Mouse (Mus musculus): Measurements from ENCODE around the gene Rela. TPM values are rescaled to one million over a fixed set of nuclear protein-coding genes. Genes with fewer than 3 reads are reported as not detected.

Rela gene
- polyA plus RNA-seq (2015; fragmentation: Nextera tagmentation; extraction: Ambion mirVana), result 31.6 and 39.2 TPM in 2 replicates

DNA sequence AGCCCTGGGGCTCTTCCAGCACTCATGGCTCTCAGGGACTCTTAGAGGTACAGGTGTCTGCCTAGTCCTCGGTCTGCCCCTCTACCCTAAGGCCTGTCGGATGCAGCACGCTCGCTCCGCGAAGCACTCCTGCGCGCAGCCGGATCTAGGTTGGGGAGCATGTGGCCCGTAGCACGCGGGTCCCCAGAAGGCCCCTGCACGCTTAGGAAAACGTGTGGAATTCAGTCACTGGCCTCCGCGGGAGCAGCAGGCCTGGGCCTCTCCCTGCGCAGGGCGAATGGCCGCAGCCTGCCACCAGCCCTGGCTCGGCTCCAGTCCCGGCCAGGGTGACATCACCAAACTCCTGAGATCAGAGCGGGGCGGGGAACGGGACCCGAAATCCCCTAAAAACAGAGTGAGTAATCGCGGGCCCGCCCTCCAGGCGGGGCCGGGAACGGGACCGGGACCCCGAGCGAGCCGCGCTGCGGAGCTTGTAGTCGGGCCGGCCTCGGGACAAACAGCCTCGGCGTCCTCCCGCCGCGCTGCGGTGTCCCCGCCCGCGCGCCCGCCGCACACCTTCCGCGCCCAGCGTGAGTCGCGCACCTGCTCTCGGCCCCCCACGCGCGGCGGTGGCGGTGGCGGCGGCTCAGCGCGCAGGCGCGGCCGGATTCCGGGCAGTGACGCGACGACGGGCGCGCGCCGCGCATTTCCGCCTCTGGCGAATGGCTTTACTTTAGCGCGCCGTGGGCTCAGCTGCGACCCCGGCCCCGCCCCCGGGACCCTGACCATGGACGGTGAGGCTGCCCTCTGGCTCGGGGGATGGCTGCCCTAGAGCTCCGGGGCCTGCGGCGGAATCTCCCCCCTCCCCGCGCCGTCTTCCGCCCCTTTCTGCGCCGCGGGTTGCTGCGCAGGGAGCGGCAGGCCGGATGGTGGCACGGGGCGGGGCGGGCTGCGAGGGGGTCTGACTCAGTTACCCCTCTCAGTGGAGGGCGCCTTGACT is at the start of gene Rela:
TSS of gene Rela (plus strand) at position 415 of the 979 bp plus-strand sequence.
- WGBS, result under 1% methylated on average over 88 of the region's 109 CpGs
- no peaks in the 10 kb centered on the region for H3K27me3 ChIP-seq (replicated peaks)
- H3K9ac ChIP-seq (replicated peaks), result peak within 1 kb of the TSS; percentile 88
- H3K4me2 ChIP-seq, result peak within 1 kb of the TSS; percentile 91
- ATAC-seq (ENCODE audit: low FRiP score), result peak; percentile 89
- no peaks in the 10 kb centered on the region for H3K9me3 ChIP-seq (replicated peaks)
- peak within 1 kb of the TSS; percentile 89 for H3K4me3 ChIP-seq (replicated peaks)
- peaks cover 29% of the 10 kb centered on the region for H3K36me3 ChIP-seq
- peak within 1 kb of the TSS; percentile 92 for H3K27ac ChIP-seq (replicated peaks)
- peaks cover 32% of the 10 kb centered on the region for H3K4me1 ChIP-seq

DNA sequence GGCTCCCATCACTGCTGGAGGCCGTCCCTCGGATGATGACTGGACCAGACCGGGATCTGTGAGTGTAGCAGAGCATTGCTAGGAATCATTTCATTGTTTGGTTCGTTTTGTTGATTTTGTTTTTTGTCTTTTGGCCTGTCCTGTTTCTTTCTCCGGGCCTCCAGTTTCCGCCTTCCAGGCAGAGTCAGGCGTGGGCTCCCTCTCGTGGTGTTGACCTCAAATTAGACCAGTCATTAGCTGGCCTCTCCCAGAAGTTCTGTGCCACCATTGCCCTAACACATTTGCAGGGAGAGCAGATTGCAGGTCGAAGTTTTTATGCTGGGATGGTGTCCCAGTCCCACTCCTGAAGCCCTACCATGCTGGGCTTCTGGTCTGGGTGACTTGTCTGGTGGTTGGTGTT is 48.1 kb upstream of the Rela start:
- ATAC-seq (ENCODE audit: low FRiP score), result no peak
- H3K9ac ChIP-seq (replicated peaks), result no peak overlapping the region
- H3K4me2 ChIP-seq, result no peak overlapping the region
- H3K4me1 ChIP-seq, result no peaks in the 10 kb centered on the region
- 67% methylated on average over 9 of the region's 9 CpGs for WGBS
- no peak overlapping the region for H3K27ac ChIP-seq (replicated peaks)
- no peaks in the 10 kb centered on the region for H3K9me3 ChIP-seq (replicated peaks)
- H3K27me3 ChIP-seq (replicated peaks), result no peaks in the 10 kb centered on the region
- H3K36me3 ChIP-seq, result no peaks in the 10 kb centered on the region
- no peak overlapping the region for H3K4me3 ChIP-seq (replicated peaks)

DNA sequence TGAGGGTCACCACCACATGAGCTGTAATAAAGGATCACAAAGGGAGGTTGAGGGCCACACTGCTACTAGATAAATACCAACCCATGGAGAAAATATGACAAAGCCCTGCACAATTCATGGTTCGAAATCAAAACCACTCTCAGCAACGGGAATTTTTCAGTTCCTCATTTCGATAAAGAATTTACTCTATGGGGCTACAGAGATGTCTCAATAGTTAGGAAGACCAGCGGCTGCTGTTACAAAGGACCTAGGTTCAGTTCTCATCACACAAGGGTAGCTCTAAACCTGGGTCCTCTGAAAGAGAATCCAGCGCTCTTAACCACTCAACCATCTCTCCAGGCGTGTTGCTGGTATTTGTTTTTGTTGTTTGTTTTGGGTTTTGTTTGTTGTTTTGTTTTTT is 45.4 kb upstream of the Rela start:
- Histone ChIP-seq H3K4me1 (no peaks in the 10 kb centered on the region), H3K9ac (replicated peaks) (no peak overlapping the region), H3K36me3 (no peaks in the 10 kb centered on the region), H3K4me3 (replicated peaks) (no peak overlapping the region), H3K27me3 (replicated peaks) (no peaks in the 10 kb centered on the region), H3K4me2 (no peak overlapping the region), H3K9me3 (replicated peaks) (no peaks in the 10 kb centered on the region), H3K27ac (replicated peaks) (no peak overlapping the region)
- 91% methylated on average over 6 of the region's 6 CpGs for WGBS
- ATAC-seq (ENCODE audit: low FRiP score), result no peak

DNA sequence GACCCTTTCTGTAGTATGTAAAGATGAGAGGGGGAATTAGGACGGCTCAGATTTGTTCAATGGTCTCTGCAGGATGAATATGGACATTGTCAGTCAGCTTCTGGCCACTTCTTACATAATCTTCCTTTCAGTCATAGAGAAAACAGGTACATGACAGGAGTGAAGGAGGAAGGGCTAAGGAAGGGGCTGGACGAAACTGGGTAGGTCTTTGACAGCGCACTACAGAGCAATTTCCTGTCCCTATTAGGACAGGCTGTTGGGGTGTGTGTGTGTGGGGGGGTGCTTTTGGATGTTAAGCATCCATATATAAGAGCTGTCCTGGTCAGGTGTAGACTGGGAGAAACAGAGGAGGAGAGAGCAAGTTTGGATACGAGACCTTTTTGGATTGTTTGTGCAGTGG is 38.1 kb upstream of the Rela start:
- no peak overlapping the region for H3K4me3 ChIP-seq (replicated peaks)
- 82% methylated on average over 4 of the region's 4 CpGs for WGBS
- no peak overlapping the region for H3K9ac ChIP-seq (replicated peaks)
- H3K27me3 ChIP-seq (replicated peaks), result no peaks in the 10 kb centered on the region
- peaks cover 13% of the 10 kb centered on the region for H3K36me3 ChIP-seq
- H3K4me1 ChIP-seq, result peaks cover 30% of the 10 kb centered on the region
- ATAC-seq (ENCODE audit: low FRiP score), result no peak
- no peak overlapping the region for H3K27ac ChIP-seq (replicated peaks)
- no peak overlapping the region for H3K4me2 ChIP-seq
- no peaks in the 10 kb centered on the region for H3K9me3 ChIP-seq (replicated peaks)

DNA sequence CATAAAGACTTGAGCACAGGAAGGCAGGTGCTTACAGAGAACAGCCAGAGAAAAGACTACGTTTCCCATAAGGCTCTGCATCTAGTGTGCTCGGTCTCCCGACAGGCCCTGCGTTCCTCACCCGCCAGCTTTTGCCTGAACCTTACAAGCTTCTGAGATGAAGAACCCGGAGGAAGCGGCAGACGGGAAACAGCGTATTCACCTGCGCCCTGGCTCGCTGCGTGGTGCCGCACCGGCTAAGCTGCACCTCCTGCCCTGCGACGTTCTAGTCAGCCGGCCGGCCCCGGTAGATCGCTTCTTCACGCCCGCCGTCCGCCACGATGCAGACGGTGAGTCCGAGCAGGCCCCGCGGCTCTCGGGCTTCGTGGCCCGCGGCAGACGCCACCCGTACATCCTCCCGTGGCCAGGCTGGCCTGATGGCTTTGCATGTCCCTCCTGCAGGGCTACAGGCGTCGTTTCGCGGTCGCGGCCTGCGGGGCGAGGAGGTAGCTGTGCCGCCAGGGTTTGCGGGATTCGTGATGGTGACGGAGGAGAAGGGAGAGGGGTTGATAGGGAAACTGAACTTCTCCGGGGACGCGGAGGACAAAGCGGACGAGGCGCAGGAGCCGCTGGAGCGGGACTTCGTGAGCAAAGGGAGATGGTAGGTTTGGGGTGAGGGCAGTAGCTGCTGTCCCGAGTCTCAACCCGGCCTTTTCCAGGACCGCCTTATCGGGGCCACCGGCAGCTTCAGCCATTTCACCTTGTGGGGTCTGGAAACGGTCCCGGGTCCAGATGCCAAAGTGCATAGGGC is 35.3 kb upstream of the Rela start, which contains the start of gene Rnaseh2c:
TSS of gene Rnaseh2c (plus strand) at position 122 of the 790 bp plus-strand sequence.
- WGBS, result under 1% methylated on average over 64 of the region's 64 CpGs

DNA sequence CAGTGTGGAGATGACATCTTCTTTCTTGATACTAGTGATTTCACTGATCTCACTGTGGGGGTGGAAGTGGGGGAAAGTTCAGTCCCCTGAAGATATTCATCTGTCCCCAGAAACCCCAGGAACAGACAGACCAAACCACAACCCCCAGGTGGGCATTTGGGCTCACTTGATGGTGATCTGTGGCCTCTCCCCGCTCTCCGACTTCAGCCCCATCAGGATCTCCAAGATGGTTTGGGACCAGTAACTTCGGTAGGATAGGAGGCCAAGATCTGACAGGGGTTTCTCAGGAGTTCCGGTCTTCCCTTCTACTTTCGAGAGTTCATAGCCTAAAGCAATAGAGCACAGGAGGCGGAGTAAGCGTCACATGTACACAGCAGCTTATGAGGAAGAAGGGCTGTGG is 33.6 kb upstream of the Rela start:
- peaks cover 48% of the 10 kb centered on the region for H3K4me1 ChIP-seq
- 95% methylated on average over 7 of the region's 7 CpGs for WGBS
- ATAC-seq (ENCODE audit: low FRiP score), result no peak
- H3K27ac ChIP-seq (replicated peaks), result no peak overlapping the region
- no peaks in the 10 kb centered on the region for H3K27me3 ChIP-seq (replicated peaks)
- H3K9ac ChIP-seq (replicated peaks), result no peak overlapping the region
- H3K4me3 ChIP-seq (replicated peaks), result no peak overlapping the region
- no peaks in the 10 kb centered on the region for H3K9me3 ChIP-seq (replicated peaks)
- H3K36me3 ChIP-seq, result peaks cover 58% of the 10 kb centered on the region
- H3K4me2 ChIP-seq, result no peak overlapping the region

More for the DNA sequence above, 35.3 kb upstream of the Rela start, which contains the start of gene Rnaseh2c:
- peaks cover 41% of the 10 kb centered on the region for H3K36me3 ChIP-seq
- no peaks in the 10 kb centered on the region for H3K27me3 ChIP-seq (replicated peaks)
- peak within 1 kb of the TSS; percentile 82 for H3K27ac ChIP-seq (replicated peaks)
- H3K4me2 ChIP-seq, result peak within 1 kb of the TSS; percentile 88
- peak; percentile 92 for ATAC-seq (ENCODE audit: low FRiP score)
- no peaks in the 10 kb centered on the region for H3K9me3 ChIP-seq (replicated peaks)
- H3K4me1 ChIP-seq, result peaks cover 40% of the 10 kb centered on the region
- H3K4me3 ChIP-seq (replicated peaks), result peak within 1 kb of the TSS; percentile 79
- peak within 1 kb of the TSS; percentile 94 for H3K9ac ChIP-seq (replicated peaks)

DNA sequence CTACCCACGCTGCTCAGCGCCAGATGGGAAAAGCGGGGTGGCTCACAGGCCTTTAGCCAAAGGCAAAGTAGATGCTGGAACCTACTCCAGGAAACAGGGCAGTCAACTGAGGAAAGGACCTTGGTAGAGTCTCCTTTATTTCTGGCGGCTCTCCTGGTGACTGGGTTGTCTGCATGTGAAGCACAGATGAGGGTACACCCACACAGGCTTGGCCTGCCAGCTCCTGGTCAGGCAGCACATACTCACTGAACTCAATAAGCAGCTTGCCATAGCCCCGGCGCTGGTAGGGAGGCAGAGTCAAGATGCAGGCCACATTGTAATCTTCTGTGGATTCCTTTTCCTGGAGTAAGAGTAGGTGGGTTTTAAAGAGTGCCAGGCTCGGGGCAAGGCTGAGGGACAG is 32.2 kb upstream of the Rela start:
- no peaks in the 10 kb centered on the region for H3K9me3 ChIP-seq (replicated peaks)
- peaks cover 56% of the 10 kb centered on the region for H3K4me1 ChIP-seq
- no peaks in the 10 kb centered on the region for H3K27me3 ChIP-seq (replicated peaks)
- H3K4me3 ChIP-seq (replicated peaks), result no peak overlapping the region
- H3K9ac ChIP-seq (replicated peaks), result no peak overlapping the region
- 95% methylated on average over 7 of the region's 7 CpGs for WGBS
- no peak overlapping the region for H3K4me2 ChIP-seq
- no peak overlapping the region for H3K27ac ChIP-seq (replicated peaks)
- ATAC-seq (ENCODE audit: low FRiP score), result no peak
- H3K36me3 ChIP-seq, result peaks cover 61% of the 10 kb centered on the region

DNA sequence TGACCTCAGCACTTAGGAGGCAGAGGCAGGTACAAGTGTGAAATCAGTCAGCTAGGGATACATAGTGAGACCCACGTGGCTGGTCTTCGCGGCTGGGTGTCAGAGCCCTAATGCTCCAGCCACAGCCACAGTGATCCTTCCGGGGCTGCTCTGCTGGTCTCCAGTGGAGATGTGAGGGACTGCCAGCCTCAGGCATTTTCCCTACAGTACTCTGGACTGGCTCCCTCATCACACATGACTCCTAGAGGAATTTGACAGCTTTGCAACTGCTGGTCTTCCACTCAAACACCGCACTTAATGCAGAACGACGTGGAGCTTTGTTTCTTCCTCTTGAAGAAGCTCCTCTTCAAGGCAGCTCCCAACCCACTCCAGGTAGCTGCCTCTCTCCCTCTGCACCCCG is 31.1 kb upstream of the Rela start:
- Histone ChIP-seq H3K4me2 (no peak overlapping the region), H3K27ac (replicated peaks) (no peak overlapping the region), H3K4me3 (replicated peaks) (no peak overlapping the region), H3K9me3 (replicated peaks) (no peaks in the 10 kb centered on the region), H3K9ac (replicated peaks) (no peak overlapping the region), H3K27me3 (replicated peaks) (no peaks in the 10 kb centered on the region), H3K4me1 (peaks cover 63% of the 10 kb centered on the region), H3K36me3 (peaks cover 61% of the 10 kb centered on the region)
- ATAC-seq (ENCODE audit: low FRiP score), result no peak
- 85% methylated on average over 8 of the region's 8 CpGs for WGBS

DNA sequence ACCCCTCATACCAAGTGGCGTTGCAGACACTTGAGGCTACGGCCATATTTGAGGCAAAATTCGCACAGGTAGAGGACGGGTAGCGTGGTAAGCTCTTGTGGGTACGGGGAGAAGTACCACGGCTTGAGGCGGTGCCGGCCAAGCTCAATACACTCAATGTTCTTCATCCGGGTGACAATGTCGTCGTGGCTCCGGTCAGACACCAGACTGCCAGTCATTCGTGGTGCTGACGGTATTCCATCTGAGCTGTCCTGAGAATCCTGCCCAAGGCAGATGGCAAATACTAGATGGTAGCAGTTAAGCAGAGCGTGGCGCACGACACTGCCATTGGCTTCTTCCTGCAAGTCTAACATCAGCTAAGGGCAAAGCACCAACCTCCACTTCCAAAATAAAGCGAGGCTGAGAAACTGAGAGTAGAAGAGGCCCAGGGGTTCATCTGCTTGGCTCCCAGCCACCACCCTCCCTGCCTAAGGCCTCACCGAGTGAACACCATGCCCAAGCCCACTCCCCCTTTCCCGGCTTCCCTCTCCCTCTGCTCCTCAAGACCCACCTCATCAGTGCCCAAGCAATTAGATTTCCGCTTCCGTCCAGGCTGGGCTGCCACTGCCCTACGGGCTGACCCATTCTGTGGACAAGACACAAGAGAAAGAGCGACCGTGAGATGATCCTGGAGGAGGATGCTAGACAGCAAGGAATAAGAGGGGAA is 29.4 kb upstream of the Rela start:
- Histone ChIP-seq H3K9me3 (replicated peaks) (no peaks in the 10 kb centered on the region), H3K9ac (replicated peaks) (no peak overlapping the region), H3K4me3 (replicated peaks) (no peak overlapping the region), H3K36me3 (peaks cover 61% of the 10 kb centered on the region), H3K4me1 (peaks cover 49% of the 10 kb centered on the region), H3K27me3 (replicated peaks) (no peaks in the 10 kb centered on the region), H3K4me2 (peak overlapping the region; percentile 72), H3K27ac (replicated peaks) (no peak overlapping the region)
- WGBS, result 95% methylated on average over 26 of the region's 26 CpGs
- ATAC-seq (ENCODE audit: low FRiP score), result no peak

DNA sequence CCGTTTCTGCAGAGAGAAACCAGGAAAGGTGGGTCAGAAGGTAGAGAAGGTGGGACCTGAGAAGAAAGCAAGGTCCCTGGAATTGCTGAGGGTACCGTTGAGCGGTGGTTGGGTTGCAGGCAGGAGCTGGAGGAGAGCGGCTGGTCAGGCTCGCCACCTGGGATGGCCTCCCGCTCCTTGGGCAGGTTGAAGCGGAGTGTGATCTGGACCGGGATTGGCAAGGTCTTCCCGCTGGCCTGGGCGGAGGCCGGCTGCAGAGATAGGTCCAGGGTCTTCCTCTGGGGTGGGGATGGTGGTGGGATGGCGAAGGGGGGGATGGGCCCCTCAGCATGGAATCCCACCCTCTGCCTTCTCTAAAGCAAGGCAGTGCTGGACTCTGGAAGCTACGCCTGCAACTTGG is 28.6 kb upstream of the Rela start:
- no peaks in the 10 kb centered on the region for H3K9me3 ChIP-seq (replicated peaks)
- H3K4me3 ChIP-seq (replicated peaks), result peak overlapping the region; percentile 72
- H3K27me3 ChIP-seq (replicated peaks), result no peaks in the 10 kb centered on the region; the same call in 1 of the 2 replicates
- ATAC-seq (ENCODE audit: low FRiP score), result no peak
- peak overlapping the region; percentile 94 for H3K9ac ChIP-seq (replicated peaks)
- peak overlapping the region; percentile 72 for H3K4me2 ChIP-seq
- over 99% methylated on average over 13 of the region's 13 CpGs for WGBS
- H3K36me3 ChIP-seq, result peaks cover 52% of the 10 kb centered on the region
- peaks cover 40% of the 10 kb centered on the region for H3K4me1 ChIP-seq
- H3K27ac ChIP-seq (replicated peaks), result peak overlapping the region; percentile 99; the same call in 1 of the 2 replicates

DNA sequence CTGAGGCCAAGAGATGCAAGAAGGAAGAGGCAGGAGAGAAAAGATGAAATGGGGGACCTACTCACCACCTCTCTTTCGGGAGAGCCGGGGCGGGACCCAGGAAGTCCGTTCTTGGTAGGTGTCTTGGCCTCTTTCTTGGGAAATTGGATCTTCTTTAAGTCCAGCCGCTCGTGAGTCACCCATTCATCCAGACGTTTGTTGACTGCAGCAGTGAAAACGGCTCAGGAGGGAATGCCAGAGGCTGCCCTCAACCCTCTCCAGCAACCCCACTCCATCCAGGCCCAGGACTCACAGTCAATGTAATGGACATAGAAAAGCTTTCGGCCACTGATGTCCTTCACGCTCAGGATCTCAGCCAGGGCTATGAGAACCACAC is 28.1 kb upstream of the Rela start:
- WGBS, result 55% methylated on average over 10 of the region's 10 CpGs
- peak overlapping the region; percentile 94 for H3K9ac ChIP-seq (replicated peaks)
- peaks cover 36% of the 10 kb centered on the region for H3K4me1 ChIP-seq
- H3K4me3 ChIP-seq (replicated peaks), result peak overlapping the region; percentile 72
- no peak for ATAC-seq (ENCODE audit: low FRiP score)
- H3K36me3 ChIP-seq, result peaks cover 48% of the 10 kb centered on the region
- peak overlapping the region; percentile 99 for H3K27ac ChIP-seq (replicated peaks)
- H3K9me3 ChIP-seq (replicated peaks), result no peaks in the 10 kb centered on the region
- H3K27me3 ChIP-seq (replicated peaks), result no peaks in the 10 kb centered on the region; the same call in 1 of the 2 replicates
- peak overlapping the region; percentile 72 for H3K4me2 ChIP-seq
